Mouse (Mus musculus): Measurements from ENCODE around the gene Fam129c. TPM values are rescaled to one million over a fixed set of nuclear protein-coding genes. Genes with fewer than 3 reads are reported as not detected.

The Fam129c gene
- total RNA-seq, 4 experiments from 2014 or later: 1.2 to 3.5 (median 2.3) TPM

GRCm38 (mm10) chr8:71645510-71645909, 48.1 kb downstream of the Fam129c start:
- no peak for DNase-seq (ENCODE audit: low spot score in 2 of 2)

GRCm38 (mm10) chr8:71654600-71654999, 57.2 kb downstream of the Fam129c start:
- no peak for DNase-seq (ENCODE audit: low spot score in 2 of 2)

Small RNAs within 50 kb of the gene (microRNA-seq; reads per million reads assigned to microRNA genes)
- 21.2 to 29.9 reads per million in 2 experiments for gene Mir6769b

Other genes starting within 250 kb of the Fam129c start
- gene Use1, start 230.8 kb upstream of the Fam129c start, total RNA-seq (2022): 100 to 1,000 TPM; 125 to 140 (median 127) TPM
- 10 to 100 TPM; 13.3 to 16.5 (median 14.7) TPM for gene Ocel1, start 226.3 kb upstream of the Fam129c start, total RNA-seq (2022)
- gene Nr2f6, start 215.7 kb upstream of the Fam129c start, total RNA-seq (2022): 10 to 100 TPM; 32.5 to 39.6 (median 36.7) TPM
- gene Ushbp1, start 201.8 kb upstream of the Fam129c start, total RNA-seq (2022): 1 to 10 TPM; 3.4 to 5.1 (median 3.9) TPM
- gene Babam1, start 200.8 kb upstream of the Fam129c start, total RNA-seq (2022): 100 to 1,000 TPM in 3 of 4 experiments, 10 to 100 TPM in 1; 96.4 to 113 (median 105) TPM
- under 1 TPM; 0.34 to 0.63 (median 0.41) TPM for gene Ankle1, start 191.6 kb upstream of the Fam129c start, total RNA-seq (2022)
- gene Abhd8, start 134.0 kb upstream of the Fam129c start, total RNA-seq (2022): 100 to 1,000 TPM; 255 to 290 (median 264) TPM
- 10 to 100 TPM; 50.0 to 56.8 (median 53.3) TPM for gene Mrpl34, start 132.7 kb upstream of the Fam129c start, total RNA-seq (2022)
- 10 to 100 TPM; 59.4 to 75.0 (median 64.0) TPM for gene Dda1, start 128.4 kb upstream of the Fam129c start, total RNA-seq (2022)
- 10 to 100 TPM; 51.0 to 61.5 (median 60.0) TPM for gene Ano8, start 111.7 kb upstream of the Fam129c start, total RNA-seq (2022)
- gene Gtpbp3, start 109.5 kb upstream of the Fam129c start, total RNA-seq (2022): 10 to 100 TPM; 28.0 to 37.8 (median 31.0) TPM
- 10 to 100 TPM in 2 of 4 experiments, 1 to 10 TPM in 2; 7.0 to 11.7 (median 9.6) TPM for gene Plvap, start 85.9 kb upstream of the Fam129c start, total RNA-seq (2022)
- not detected for gene Ccdc194, start 71.9 kb upstream of the Fam129c start, total RNA-seq (2022)
- gene Bst2, start 60.2 kb upstream of the Fam129c start, total RNA-seq (2022): 10 to 100 TPM in 1 of 4 experiments, 1 to 10 TPM in 3; 4.1 to 11.8 (median 6.4) TPM
- 10 to 100 TPM; 38.0 to 44.2 (median 39.9) TPM for gene Mvb12a, start 54.7 kb upstream of the Fam129c start, total RNA-seq (2022)
- under 1 TPM in 2 of 4 experiments, not detected in 2; 0.27 to 0.70 TPM for gene Tmem221, start 38.8 kb upstream of the Fam129c start, total RNA-seq (2022)
- gene Nxnl1, start 31.0 kb upstream of the Fam129c start, total RNA-seq (2022): under 1 TPM in 2 of 4 experiments, not detected in 2; 0.17 to 0.21 TPM
- gene Slc27a1, start 28.8 kb upstream of the Fam129c start, total RNA-seq (2022): 100 to 1,000 TPM in 1 of 4 experiments, 10 to 100 TPM in 3; 94.4 to 105 (median 97.5) TPM
- 10 to 100 TPM; 28.7 to 31.1 (median 29.3) TPM for gene Pgls, start 5.5 kb upstream of the Fam129c start, total RNA-seq (2022)
- gene Colgalt1, start 13.3 kb downstream of the Fam129c start, total RNA-seq (2022): 10 to 100 TPM; 38.6 to 51.4 (median 45.8) TPM
- gene Unc13a, start 74.1 kb downstream of the Fam129c start, total RNA-seq (2022): 100 to 1,000 TPM; 237 to 269 (median 246) TPM
- gene Jak3, start 78.6 kb downstream of the Fam129c start, total RNA-seq (2022): 1 to 10 TPM; 4.4 to 7.3 (median 6.1) TPM
- gene Insl3, start 91.6 kb downstream of the Fam129c start, total RNA-seq (2022): 1 to 10 TPM; 1.4 to 3.2 (median 2.1) TPM
- under 1 TPM; 0.41 to 0.88 (median 0.70) TPM for gene B3gnt3, start 104.1 kb downstream of the Fam129c start, total RNA-seq (2022)
- gene Fcho1, start 128.1 kb downstream of the Fam129c start, total RNA-seq (2022): 100 to 1,000 TPM; 150 to 181 (median 159) TPM